Mouse (Mus musculus): ENCODE data around the gene Ddx43. TPM values are rescaled to one million over a fixed set of nuclear protein-coding genes. Genes with fewer than 3 reads are reported as not detected.
A peak's percentile ranks its signal among the peaks of the same experiment; 100 is the strongest.

Ddx43 gene
- polyA plus RNA-seq, 1 experiment, result not detected

- peak; percentile 84 for DNase-seq
These were observed 40.7 kb upstream of the Ddx43 start for GRCm38 (mm10) chr9:78354665-78355578.

GRCm38 (mm10) chr9:78355611-78356010, 40.0 kb upstream of the Ddx43 start, which contains the start of gene Gsta2:
TSS of gene Gsta2 (minus strand) at chr9:78355788.
- H3K4me1 ChIP-seq (ENCODE audit: control insufficient read depth, insufficient read depth, low read length), result peaks cover 8% of the 10 kb centered on the region; the same call in 1 of the 2 replicates
- peak within 1 kb of the TSS; percentile 79 for H3K27ac ChIP-seq (ENCODE audit: insufficient read depth, low read depth, low read length)
- DNase-seq, result no peak
- no peaks in the 10 kb centered on the region for H3K27me3 ChIP-seq (replicated peaks; ENCODE audit: control insufficient read depth, insufficient read depth, low read length)
- TF ChIP-seq CTCF (conservative IDR thresholded peaks at IDR 0.05; ENCODE audit: insufficient read depth, insufficient read length, low read depth, low read length) (no peak), POLR2A (IDR thresholded peaks at IDR 0.05; ENCODE audit: low read depth, low read length) (no peak)
- H3K4me3 ChIP-seq (ENCODE audit: insufficient read depth, low read depth, low read length), result no peak within 1 kb of the TSS
- 82% methylated on average over 8 of the region's 8 CpGs for WGBS
- no peaks in the 10 kb centered on the region for H3K36me3 ChIP-seq (ENCODE audit: control insufficient read depth, insufficient read depth, low read length)

More at GRCm38 (mm10) chr9:78354665-78355578, 40.7 kb upstream of the Ddx43 start:
- Histone ChIP-seq H3K36me3 (ENCODE audit: control insufficient read depth, insufficient read depth, low read length) (no peaks in the 10 kb centered on the region), H3K4me1 (ENCODE audit: control insufficient read depth, insufficient read depth, low read length) (peaks cover 8% of the 10 kb centered on the region; the same call in 1 of the 2 replicates), H3K4me3 (ENCODE audit: insufficient read depth, low read depth, low read length) (no peak overlapping the region), H3K27ac (ENCODE audit: insufficient read depth, low read depth, low read length) (peak overlapping the region; percentile 79), H3K27me3 (replicated peaks; ENCODE audit: control insufficient read depth, insufficient read depth, low read length) (no peaks in the 10 kb centered on the region)
- 47% methylated on average over 11 of the region's 11 CpGs for WGBS
- no peak for TF ChIP-seq POLR2A (IDR thresholded peaks at IDR 0.05; ENCODE audit: low read depth, low read length)
- no peak for TF ChIP-seq CTCF (conservative IDR thresholded peaks at IDR 0.05; ENCODE audit: insufficient read depth, insufficient read length, low read depth, low read length)

- peak; percentile 75 for DNase-seq
- Histone ChIP-seq H3K4me1 (ENCODE audit: control insufficient read depth, insufficient read depth, low read length) (peaks cover 8% of the 10 kb centered on the region; the same call in 1 of the 2 replicates), H3K27ac (ENCODE audit: insufficient read depth, low read depth, low read length) (no peak overlapping the region), H3K36me3 (ENCODE audit: control insufficient read depth, insufficient read depth, low read length) (no peaks in the 10 kb centered on the region), H3K4me3 (ENCODE audit: insufficient read depth, low read depth, low read length) (no peak overlapping the region), H3K27me3 (replicated peaks; ENCODE audit: control insufficient read depth, insufficient read depth, low read length) (no peaks in the 10 kb centered on the region)
- WGBS, result 18% methylated on average over 9 of the region's 9 CpGs
- TF ChIP-seq POLR2A (IDR thresholded peaks at IDR 0.05; ENCODE audit: low read depth, low read length) (no peak), CTCF (conservative IDR thresholded peaks at IDR 0.05; ENCODE audit: insufficient read depth, insufficient read length, low read depth, low read length) (peak; percentile 79)
These were observed 37.5 kb upstream of the Ddx43 start for GRCm38 (mm10) chr9:78358053-78358452.

- Histone ChIP-seq H3K4me3 (ENCODE audit: insufficient read depth, low read depth, low read length) (no peak overlapping the region), H3K36me3 (ENCODE audit: control insufficient read depth, insufficient read depth, low read length) (no peaks in the 10 kb centered on the region), H3K4me1 (ENCODE audit: control insufficient read depth, insufficient read depth, low read length) (peaks cover 7% of the 10 kb centered on the region; the same call in 1 of the 2 replicates), H3K27ac (ENCODE audit: insufficient read depth, low read depth, low read length) (no peak overlapping the region), H3K27me3 (replicated peaks; ENCODE audit: control insufficient read depth, insufficient read depth, low read length) (no peaks in the 10 kb centered on the region)
- 87% methylated on average over 6 of the region's 6 CpGs for WGBS
- TF ChIP-seq POLR2A (IDR thresholded peaks at IDR 0.05; ENCODE audit: low read depth, low read length) (no peak), CTCF (conservative IDR thresholded peaks at IDR 0.05; ENCODE audit: insufficient read depth, insufficient read length, low read depth, low read length) (no peak)
- no peak for DNase-seq
These were observed 35.7 kb upstream of the Ddx43 start for GRCm38 (mm10) chr9:78359750-78360483.

GRCm38 (mm10) chr9:78360484-78360872, 35.1 kb upstream of the Ddx43 start:
- no peak for DNase-seq
- no peak for TF ChIP-seq POLR2A (IDR thresholded peaks at IDR 0.05; ENCODE audit: low read depth, low read length)
- TF ChIP-seq CTCF (conservative IDR thresholded peaks at IDR 0.05; ENCODE audit: insufficient read depth, insufficient read length, low read depth, low read length), result no peak
- Histone ChIP-seq H3K27ac (ENCODE audit: insufficient read depth, low read depth, low read length) (no peak overlapping the region), H3K4me1 (ENCODE audit: control insufficient read depth, insufficient read depth, low read length) (peaks cover 2% of the 10 kb centered on the region; the same call in 1 of the 2 replicates), H3K27me3 (replicated peaks; ENCODE audit: control insufficient read depth, insufficient read depth, low read length) (no peaks in the 10 kb centered on the region), H3K4me3 (ENCODE audit: insufficient read depth, low read depth, low read length) (no peak overlapping the region), H3K36me3 (ENCODE audit: control insufficient read depth, insufficient read depth, low read length) (no peaks in the 10 kb centered on the region)
- 64% methylated on average over 2 of the region's 2 CpGs for WGBS

- TF ChIP-seq POLR2A (IDR thresholded peaks at IDR 0.05; ENCODE audit: low read depth, low read length) (no peak), CTCF (conservative IDR thresholded peaks at IDR 0.05; ENCODE audit: insufficient read depth, insufficient read length, low read depth, low read length) (no peak)
- H3K27me3 ChIP-seq (replicated peaks; ENCODE audit: control insufficient read depth, insufficient read depth, low read length), result no peaks in the 10 kb centered on the region
- H3K36me3 ChIP-seq (ENCODE audit: control insufficient read depth, insufficient read depth, low read length), result no peaks in the 10 kb centered on the region
- H3K27ac ChIP-seq (ENCODE audit: insufficient read depth, low read depth, low read length), result no peak overlapping the region
- no peak overlapping the region for H3K4me3 ChIP-seq (ENCODE audit: insufficient read depth, low read depth, low read length)
- 64% methylated on average over 6 of the region's 6 CpGs for WGBS
- no peaks in the 10 kb centered on the region for H3K4me1 ChIP-seq (ENCODE audit: control insufficient read depth, insufficient read depth, low read length)
- no peak for DNase-seq
These were observed 32.2 kb upstream of the Ddx43 start for GRCm38 (mm10) chr9:78363374-78363773.
